Mouse (Mus musculus): ENCODE data around the gene Hoxb6. TPM values are rescaled to one million over a fixed set of nuclear protein-coding genes. Genes with fewer than 3 reads are reported as not detected.

Gene Hoxb6
- total RNA-seq, 1 experiment, result 0.22 TPM

DNA sequence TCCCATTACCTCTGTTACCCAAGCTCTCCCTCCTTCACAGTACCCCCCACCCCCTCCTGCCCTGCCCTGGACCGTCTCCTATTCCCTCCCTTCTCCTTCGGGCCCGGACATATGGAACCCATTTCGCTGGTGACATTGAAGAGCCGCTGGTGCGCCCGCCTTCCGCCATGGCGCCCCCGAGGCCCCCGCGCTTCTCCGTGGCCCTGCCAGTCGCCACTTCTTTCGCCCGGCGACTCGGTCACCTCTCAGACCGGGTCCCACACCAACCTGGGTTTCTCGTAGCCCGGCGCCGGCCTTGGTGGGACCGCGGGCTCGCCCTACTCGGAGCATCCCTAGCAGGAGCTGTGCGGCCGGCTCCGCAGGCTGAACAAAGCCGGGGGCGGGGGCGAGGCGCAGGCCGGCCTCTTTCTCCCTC is 40.3 kb downstream of the Hoxb6 start:
- H3K27ac ChIP-seq (ENCODE audit: insufficient read depth, low read depth, low read length, poor library complexity, severe bottlenecking), result no peak overlapping the region

DNA sequence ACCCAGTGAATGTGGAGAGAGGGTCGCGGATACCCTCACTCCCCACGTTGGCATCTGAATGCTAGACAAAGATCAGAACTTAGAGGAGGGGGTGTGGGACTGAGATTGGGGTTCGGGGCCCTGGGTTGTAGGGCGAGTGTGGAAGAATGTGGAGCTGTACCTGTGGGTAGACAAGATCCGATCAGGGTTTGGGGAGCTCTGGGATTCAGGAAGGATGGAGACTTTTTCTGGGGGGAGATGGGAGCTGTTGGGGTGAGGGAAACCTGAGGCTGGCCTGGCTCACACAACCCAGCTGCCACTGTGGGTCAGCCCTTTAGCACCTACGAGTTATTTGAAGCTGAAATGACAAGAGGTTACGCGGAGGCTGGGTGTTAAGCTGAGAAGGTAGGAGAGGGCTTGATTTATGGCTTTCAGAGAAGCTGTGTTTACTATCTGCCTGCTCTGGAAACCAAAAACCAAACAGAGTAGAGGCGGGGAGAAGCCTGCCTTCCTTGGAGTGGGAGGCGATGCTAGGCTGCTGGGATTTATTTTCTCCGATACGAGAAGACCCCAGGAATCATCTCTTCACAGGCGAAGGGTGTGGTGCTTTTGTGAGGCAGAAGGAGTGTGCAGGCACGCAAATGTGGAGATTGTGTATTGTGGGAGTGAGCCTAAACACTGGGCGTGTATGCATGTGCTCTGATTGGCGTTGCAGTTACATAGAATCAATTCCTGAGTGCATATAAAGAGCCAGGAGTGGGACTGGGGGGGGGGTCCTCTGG is 41.1 kb downstream of the Hoxb6 start:
- in situ Hi-C loops (cut with MboI; ENCODE audit: low sequenced_read_pairs in 2 of 2, unreplicated experiment in 2 of 2), result loop anchor here (10.0 kb wide), 3 partner anchors 49 to 159 kb away; partner anchors contain the start of genes Hoxb13 (in 1 of the 2), Hoxb7 (in 1 of the 2) and Hoxb8 (in 1 of the 2)
- Histone ChIP-seq H3K9ac (ENCODE audit: insufficient read depth, low read depth, low read length, poor library complexity, severe bottlenecking) (no peak overlapping the region), H3K36me3 (ENCODE audit: control insufficient read depth, insufficient read depth, low read length, poor library complexity, severe bottlenecking) (no peaks in the 10 kb centered on the region), H3K4me1 (ENCODE audit: control insufficient read depth in 2 of 2, insufficient read depth in 2 of 2, low read length in 2 of 2, poor library complexity in 1 of 2) (no peaks in the 10 kb centered on the region), H3K4me3 (ENCODE audit: insufficient read depth in 1 of 2, low read depth in 1 of 2, low read length in 2 of 2, poor library complexity in 1 of 2, severe bottlenecking in 1 of 2) (peak overlapping the region in 1 of 2 experiments; percentile 37; a peak in 1 of 4 replicates), H3K9me3 (ENCODE audit: control insufficient read depth, insufficient read depth, low read depth, low read length) (no peaks in the 10 kb centered on the region), H3K27ac (ENCODE audit: insufficient read depth, low read depth, low read length, poor library complexity, severe bottlenecking) (no peak overlapping the region)
- TF ChIP-seq CHD2 (IDR thresholded peaks at IDR 0.05; ENCODE audit: low read depth, low read length), result no peak
- no peak for TF ChIP-seq HCFC1 (IDR thresholded peaks at IDR 0.05; ENCODE audit: borderline replicate concordance, insufficient read depth, low read length)
- no peak for TF ChIP-seq ZNF384 (IDR thresholded peaks at IDR 0.05; ENCODE audit: low read depth, low read length)
- TF ChIP-seq ZC3H11A (IDR thresholded peaks at IDR 0.05; ENCODE audit: borderline replicate concordance, low read depth, low read length), result no peak
- no peak for TF ChIP-seq MAFK (IDR thresholded peaks at IDR 0.05; ENCODE audit: insufficient read depth, low read depth, low read length)
- DNase-seq (ENCODE audit: low read depth, low spot score), result no peak

More for the DNA sequence above, 40.3 kb downstream of the Hoxb6 start:
- H3K36me3 ChIP-seq (ENCODE audit: control insufficient read depth, insufficient read depth, low read length, poor library complexity, severe bottlenecking), result no peaks in the 10 kb centered on the region
- TF ChIP-seq MAFK (IDR thresholded peaks at IDR 0.05; ENCODE audit: insufficient read depth, low read depth, low read length) (no peak), ZC3H11A (IDR thresholded peaks at IDR 0.05; ENCODE audit: borderline replicate concordance, low read depth, low read length) (no peak), CHD2 (IDR thresholded peaks at IDR 0.05; ENCODE audit: low read depth, low read length) (no peak), HCFC1 (IDR thresholded peaks at IDR 0.05; ENCODE audit: borderline replicate concordance, insufficient read depth, low read length) (no peak), ZNF384 (IDR thresholded peaks at IDR 0.05; ENCODE audit: low read depth, low read length) (no peak)
- in situ Hi-C loops (cut with MboI; ENCODE audit: low sequenced_read_pairs in 2 of 2, unreplicated experiment in 2 of 2), result loop anchor here (10.0 kb wide), 3 partner anchors 48 to 158 kb away; partner anchors contain the start of genes Hoxb13 (in 1 of the 2), Hoxb7 (in 1 of the 2) and Hoxb8 (in 1 of the 2)
- DNase-seq (ENCODE audit: low read depth, low spot score), result no peak
- no peaks in the 10 kb centered on the region for H3K4me1 ChIP-seq (ENCODE audit: control insufficient read depth in 2 of 2, insufficient read depth in 2 of 2, low read length in 2 of 2, poor library complexity in 1 of 2)
- no peaks in the 10 kb centered on the region for H3K9me3 ChIP-seq (ENCODE audit: control insufficient read depth, insufficient read depth, low read depth, low read length)
- H3K9ac ChIP-seq (ENCODE audit: insufficient read depth, low read depth, low read length, poor library complexity, severe bottlenecking), result no peak overlapping the region
- H3K4me3 ChIP-seq (ENCODE audit: insufficient read depth in 1 of 2, low read depth in 1 of 2, low read length in 2 of 2, poor library complexity in 1 of 2, severe bottlenecking in 1 of 2), result peak overlapping the region; percentile 13 to 37; a peak in 2 of 4 replicates

- Histone ChIP-seq H3K27ac (ENCODE audit: insufficient read depth, low read depth, low read length, poor library complexity, severe bottlenecking) (no peak overlapping the region), H3K4me1 (ENCODE audit: control insufficient read depth in 2 of 2, insufficient read depth in 2 of 2, low read length in 2 of 2, poor library complexity in 1 of 2) (no peaks in the 10 kb centered on the region), H3K9me3 (ENCODE audit: control insufficient read depth, insufficient read depth, low read depth, low read length) (no peaks in the 10 kb centered on the region), H3K4me3 (ENCODE audit: insufficient read depth in 1 of 2, low read depth in 1 of 2, low read length in 2 of 2, poor library complexity in 1 of 2, severe bottlenecking in 1 of 2) (no peak overlapping the region), H3K36me3 (ENCODE audit: control insufficient read depth, insufficient read depth, low read length, poor library complexity, severe bottlenecking) (no peaks in the 10 kb centered on the region), H3K9ac (ENCODE audit: insufficient read depth, low read depth, low read length, poor library complexity, severe bottlenecking) (no peak overlapping the region)
- in situ Hi-C loops (cut with MboI; ENCODE audit: low sequenced_read_pairs in 2 of 2, unreplicated experiment in 2 of 2), result loop anchor here (10.0 kb wide), 3 partner anchors 49 to 159 kb away; partner anchors contain the start of genes Hoxb13 (in 1 of the 2), Hoxb7 (in 1 of the 2) and Hoxb8 (in 1 of the 2)
- DNase-seq (ENCODE audit: low read depth, low spot score), result no peak
- TF ChIP-seq HCFC1 (IDR thresholded peaks at IDR 0.05; ENCODE audit: borderline replicate concordance, insufficient read depth, low read length) (no peak), ZC3H11A (IDR thresholded peaks at IDR 0.05; ENCODE audit: borderline replicate concordance, low read depth, low read length) (no peak), CHD2 (IDR thresholded peaks at IDR 0.05; ENCODE audit: low read depth, low read length) (no peak), ZNF384 (IDR thresholded peaks at IDR 0.05; ENCODE audit: low read depth, low read length) (no peak), MAFK (IDR thresholded peaks at IDR 0.05; ENCODE audit: insufficient read depth, low read depth, low read length) (no peak)
Measured at GRCm38 (mm10) chr11:96334002-96334364, 41.7 kb downstream of the Hoxb6 start.

DNA sequence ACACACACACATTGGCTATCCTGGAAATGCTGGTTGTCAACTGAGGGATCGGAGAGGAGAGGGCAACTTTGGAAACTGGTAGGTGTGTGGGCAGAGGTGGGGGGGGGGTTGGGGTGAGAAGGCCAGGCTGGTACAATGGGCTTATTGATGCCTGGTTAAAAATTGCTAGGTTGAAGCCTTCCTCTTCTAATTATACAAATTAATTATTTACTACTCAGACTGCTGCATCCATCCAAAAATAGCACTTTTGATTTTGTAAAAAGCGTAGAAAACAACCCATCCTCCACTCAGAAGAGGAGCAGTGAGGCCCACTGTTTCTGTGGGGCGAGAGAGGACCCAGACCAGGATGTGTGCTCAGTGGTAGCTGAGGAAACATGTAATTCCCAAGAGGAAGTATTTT is 42.7 kb downstream of the Hoxb6 start:
- no peak for DNase-seq (ENCODE audit: low read depth, low spot score)
- Histone ChIP-seq H3K9ac (ENCODE audit: insufficient read depth, low read depth, low read length, poor library complexity, severe bottlenecking) (no peak overlapping the region), H3K4me3 (ENCODE audit: insufficient read depth in 1 of 2, low read depth in 1 of 2, low read length in 2 of 2, poor library complexity in 1 of 2, severe bottlenecking in 1 of 2) (no peak overlapping the region), H3K4me1 (ENCODE audit: control insufficient read depth in 2 of 2, insufficient read depth in 2 of 2, low read length in 2 of 2, poor library complexity in 1 of 2) (no peaks in the 10 kb centered on the region), H3K27ac (ENCODE audit: insufficient read depth, low read depth, low read length, poor library complexity, severe bottlenecking) (no peak overlapping the region), H3K36me3 (ENCODE audit: control insufficient read depth, insufficient read depth, low read length, poor library complexity, severe bottlenecking) (no peaks in the 10 kb centered on the region), H3K9me3 (ENCODE audit: control insufficient read depth, insufficient read depth, low read depth, low read length) (no peaks in the 10 kb centered on the region)
- in situ Hi-C loops (cut with MboI; ENCODE audit: low sequenced_read_pairs in 2 of 2, unreplicated experiment in 2 of 2), result loop anchor here (10.0 kb wide), 3 partner anchors 50 to 160 kb away; partner anchors contain the start of genes Hoxb13 (in 1 of the 2), Hoxb7 (in 1 of the 2) and Hoxb8 (in 1 of the 2)
- TF ChIP-seq ZNF384 (IDR thresholded peaks at IDR 0.05; ENCODE audit: low read depth, low read length), result no peak
- no peak for TF ChIP-seq MAFK (IDR thresholded peaks at IDR 0.05; ENCODE audit: insufficient read depth, low read depth, low read length)
- TF ChIP-seq HCFC1 (IDR thresholded peaks at IDR 0.05; ENCODE audit: borderline replicate concordance, insufficient read depth, low read length), result no peak
- no peak for TF ChIP-seq CHD2 (IDR thresholded peaks at IDR 0.05; ENCODE audit: low read depth, low read length)
- no peak for TF ChIP-seq ZC3H11A (IDR thresholded peaks at IDR 0.05; ENCODE audit: borderline replicate concordance, low read depth, low read length)
